Mouse (Mus musculus) kidney, adult 2 months (tissue): ENCODE data around the gene Arl15. TPM values are rescaled to one million over a fixed set of nuclear protein-coding genes. Genes with fewer than 3 reads are reported as not detected.

Source experiments
- DNase-seq: peaks from one replicate; pipeline ENCODE4 v3.0.0; 2021
- H3K27ac ChIP-seq: fragments of 200-500 bp; 2 replicates; pipeline ENCODE4 v1.5.1; 2012; ENCODE audit warnings: low read depth, low read length, control low read depth, inconsistent platforms; ENCODE audit not compliant: insufficient read depth
- H3K27me3 ChIP-seq: fragments of 200-500 bp; replicated peaks from 2 replicates; pipeline ENCODE4 v1.6.1; 2012; ENCODE audit warnings: mild to moderate bottlenecking, moderate library complexity, low read length, inconsistent platforms; ENCODE audit not compliant: control insufficient read depth, insufficient read depth
- H3K36me3 ChIP-seq: fragments of 200-500 bp; 2 replicates; pipeline ENCODE4 v1.6.1; 2012; ENCODE audit warnings: mild to moderate bottlenecking, moderate library complexity, low read length, inconsistent platforms; ENCODE audit not compliant: control insufficient read depth, insufficient read depth
- H3K4me1 ChIP-seq: fragments of 200-500 bp; 2 replicates; pipeline ENCODE4 v1.6.1; 2011; ENCODE audit warnings: low read length; ENCODE audit not compliant: control insufficient read depth, insufficient read depth
- H3K4me3 ChIP-seq: fragments of 200-500 bp; 2 replicates; pipeline ENCODE4 v1.5.1; 2011; ENCODE audit warnings: mild to moderate bottlenecking, low read depth, low read length, control low read depth; ENCODE audit not compliant: insufficient read depth
- CTCF ChIP-seq: fragments of 200-500 bp; conservative IDR thresholded peaks from 2 replicates; pipeline ENCODE4 v1.5.1; 2011; ENCODE audit warnings: low read depth, mild to moderate bottlenecking, control low read depth, low read length, moderate library complexity, mixed read lengths; ENCODE audit not compliant: insufficient read depth, insufficient read length
- POLR2A ChIP-seq: fragments of 200-500 bp; IDR thresholded peaks from one replicate; pipeline ENCODE4 v1.6.1; 2011; ENCODE audit warnings: low read depth, low read length, control low read depth
- WGBS: fragments of 180-500 bp; shearing (Covaris S2); methylation state at CpG from one replicate; pipeline ENCODE4 v1.1.7; 2018; 5-methylcytosine and 5-hydroxymethylcytosine counted together
- polyA plus RNA-seq: library from polyadenylated mRNA; depleted of rRNA; stranded (reverse); fragments of >200 nt; gene quantifications from 2 replicates; pipeline ENCODE4 v1.2.3, GENCODE M21; 2012

Gene Arl15
- polyA plus RNA-seq, 1 experiment: 9.4 TPM

DNA sequence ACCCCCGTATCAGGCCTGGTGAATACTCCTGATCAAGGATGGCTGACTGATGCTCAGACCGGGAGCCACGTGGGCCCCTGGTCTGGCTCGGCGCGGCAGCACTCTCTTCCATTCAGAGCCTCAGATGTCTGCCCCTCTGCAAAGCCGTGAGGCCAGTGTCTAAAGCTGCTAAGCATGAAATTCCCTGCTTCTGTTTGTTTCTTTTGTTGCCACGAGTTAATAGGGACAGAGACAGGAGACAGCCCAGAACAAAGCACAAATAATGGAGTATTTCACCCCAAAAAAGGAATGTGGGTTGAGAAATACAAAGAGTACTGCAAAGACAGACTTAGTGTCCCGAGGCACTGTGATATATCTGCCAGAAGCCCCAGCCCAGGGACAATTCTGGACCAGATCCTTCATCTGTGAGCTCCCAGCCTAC, 120.3 kb downstream of the Arl15 start:
- TF ChIP-seq POLR2A (no peak), CTCF (no peak)
- Histone ChIP-seq H3K27me3 (no peaks in the 10 kb centered on the region), H3K27ac (no peak overlapping the region), H3K4me3 (no peak overlapping the region), H3K4me1 (no peaks in the 10 kb centered on the region), H3K36me3 (no peaks in the 10 kb centered on the region)
- 73% methylated on average over 9 of the region's 9 CpGs for WGBS
- no peak for DNase-seq

DNA sequence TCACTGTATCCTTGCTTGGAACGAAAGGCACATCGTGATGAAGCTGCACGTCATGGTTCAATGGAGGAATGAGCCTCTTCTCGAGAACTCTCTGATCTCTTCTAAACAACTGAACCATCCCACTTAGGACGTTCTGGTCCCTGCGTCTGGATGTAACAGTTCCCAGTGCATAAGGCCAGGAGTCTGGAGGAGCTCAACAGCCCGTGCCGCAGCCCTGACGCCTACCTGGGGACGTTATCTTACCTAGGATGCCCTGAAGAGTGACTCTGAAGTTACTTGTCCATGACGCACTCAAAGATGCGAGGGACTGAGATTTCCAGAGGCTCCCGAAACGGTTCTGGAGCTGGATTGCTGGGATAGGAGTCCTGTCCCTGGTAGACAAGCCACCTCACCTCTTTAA, 121.4 kb downstream of the Arl15 start:
- H3K27me3 ChIP-seq: no peaks in the 10 kb centered on the region
- 62% methylated on average over 14 of the region's 14 CpGs for WGBS
- H3K27ac ChIP-seq: no peak overlapping the region
- TF ChIP-seq CTCF: no peak
- TF ChIP-seq POLR2A: no peak
- H3K36me3 ChIP-seq: no peaks in the 10 kb centered on the region
- no peak overlapping the region for H3K4me3 ChIP-seq
- no peaks in the 10 kb centered on the region for H3K4me1 ChIP-seq
- DNase-seq: no peak

DNA sequence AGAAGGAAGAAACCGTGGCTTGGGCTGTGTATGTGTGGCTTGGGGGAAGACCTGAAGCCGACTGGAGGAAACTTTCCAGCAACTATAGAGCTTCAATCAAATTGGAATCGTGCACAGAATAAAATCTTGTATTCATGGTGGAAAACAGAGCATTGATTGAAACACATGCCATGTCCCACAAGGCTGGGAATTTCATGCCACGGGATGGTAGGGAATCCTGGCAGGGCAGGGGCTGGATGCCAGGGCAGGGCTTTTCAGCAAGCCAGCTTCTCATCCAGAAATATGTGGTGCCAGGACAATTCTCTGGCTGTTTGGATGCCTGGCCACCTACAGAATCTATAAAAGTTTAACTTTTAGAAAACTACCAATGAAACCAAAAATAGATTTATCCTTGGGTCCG, 122.5 kb downstream of the Arl15 start:
- 91% methylated on average over 5 of the region's 5 CpGs for WGBS
- TF ChIP-seq POLR2A (no peak), CTCF (no peak)
- no peaks in the 10 kb centered on the region for H3K4me1 ChIP-seq

DNA sequence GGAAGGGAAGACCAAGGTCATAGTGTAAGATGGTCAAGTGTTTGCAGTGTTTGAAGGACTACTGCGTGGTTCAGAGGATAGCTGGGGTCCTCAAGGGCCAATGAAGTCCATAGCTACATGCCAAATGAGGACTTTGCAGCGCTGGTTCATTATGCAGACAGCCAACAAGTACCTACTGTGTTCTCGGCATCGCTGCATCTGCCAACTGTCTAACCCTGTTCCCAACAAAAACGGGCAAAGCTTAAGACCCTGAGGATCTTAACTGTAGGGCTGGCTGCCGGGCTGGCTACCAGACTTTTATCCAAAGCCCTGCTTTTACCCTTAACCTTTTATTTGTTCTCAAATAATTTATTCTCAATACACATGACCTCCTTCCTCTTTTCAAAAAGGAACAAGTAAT, 123.1 kb downstream of the Arl15 start:
- TF ChIP-seq CTCF: no peak
- no peak for TF ChIP-seq POLR2A
- no peaks in the 10 kb centered on the region for H3K36me3 ChIP-seq
- H3K27ac ChIP-seq: no peak overlapping the region
- H3K4me1 ChIP-seq: no peaks in the 10 kb centered on the region
- H3K4me3 ChIP-seq: no peak overlapping the region
- WGBS: 92% methylated on average over 6 of the region's 6 CpGs
- no peaks in the 10 kb centered on the region for H3K27me3 ChIP-seq
- DNase-seq: no peak

More for the DNA sequence above, 122.5 kb downstream of the Arl15 start:
- no peak overlapping the region for H3K4me3 ChIP-seq
- DNase-seq: no peak
- no peak overlapping the region for H3K27ac ChIP-seq
- H3K36me3 ChIP-seq: no peaks in the 10 kb centered on the region
- no peaks in the 10 kb centered on the region for H3K27me3 ChIP-seq

DNA sequence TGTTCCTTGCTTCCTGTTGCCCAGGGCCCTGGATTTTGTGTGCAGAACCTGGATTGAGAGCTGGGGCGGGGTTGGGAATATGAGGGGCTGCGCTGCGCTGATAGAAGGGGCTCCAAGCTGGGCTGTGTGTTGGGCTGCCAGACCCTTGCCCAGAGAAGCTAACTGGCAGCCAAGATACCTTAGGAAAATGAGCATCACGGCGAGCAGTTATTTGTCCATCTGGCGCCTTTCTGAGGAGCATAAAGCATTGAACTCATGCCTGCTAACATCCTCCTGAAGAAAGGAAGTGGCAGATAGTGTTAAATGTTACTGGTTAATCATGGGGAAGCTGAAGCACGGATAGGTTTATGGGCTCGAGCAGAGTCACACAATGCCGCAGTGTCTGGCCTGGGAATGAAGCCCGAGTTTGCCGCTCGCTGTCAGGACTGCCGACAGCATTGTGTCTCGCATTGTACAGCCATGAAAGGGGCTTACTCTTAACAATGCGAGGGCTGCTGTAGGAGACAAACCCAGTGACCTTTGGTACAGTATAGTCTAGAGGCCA, 123.6 kb downstream of the Arl15 start:
- no peaks in the 10 kb centered on the region for H3K4me1 ChIP-seq
- no peak overlapping the region for H3K4me3 ChIP-seq
- TF ChIP-seq CTCF: no peak
- TF ChIP-seq POLR2A: no peak
- no peak overlapping the region for H3K27ac ChIP-seq
- H3K36me3 ChIP-seq: no peaks in the 10 kb centered on the region
- DNase-seq: no peak
- H3K27me3 ChIP-seq: no peaks in the 10 kb centered on the region
- 78% methylated on average over 15 of the region's 15 CpGs for WGBS

DNA sequence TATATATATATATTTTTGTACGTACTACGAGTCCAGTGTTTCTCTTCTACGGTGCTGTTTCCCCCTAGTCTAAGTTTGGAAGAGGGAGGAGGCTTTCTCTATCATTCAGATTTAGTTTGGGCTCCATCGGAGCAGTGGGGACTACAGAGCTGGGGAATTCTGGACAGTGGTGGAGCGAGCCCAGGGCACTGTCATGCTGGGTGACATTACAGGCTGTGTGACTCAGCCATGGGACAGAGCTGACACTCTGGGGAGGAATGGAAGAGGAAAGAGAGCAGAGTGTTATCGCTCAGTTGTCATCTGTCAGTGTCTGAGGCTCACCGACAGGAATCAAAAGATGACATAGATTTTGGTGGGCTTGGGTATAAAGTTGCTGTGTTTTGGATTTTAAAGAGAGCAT, 124.4 kb downstream of the Arl15 start:
- H3K4me1 ChIP-seq: no peaks in the 10 kb centered on the region
- H3K4me3 ChIP-seq: no peak overlapping the region
- H3K36me3 ChIP-seq: no peaks in the 10 kb centered on the region
- TF ChIP-seq CTCF (no peak), POLR2A (no peak)
- DNase-seq: no peak
- H3K27me3 ChIP-seq: no peaks in the 10 kb centered on the region
- no peak overlapping the region for H3K27ac ChIP-seq
- 93% methylated on average over 7 of the region's 7 CpGs for WGBS

DNA sequence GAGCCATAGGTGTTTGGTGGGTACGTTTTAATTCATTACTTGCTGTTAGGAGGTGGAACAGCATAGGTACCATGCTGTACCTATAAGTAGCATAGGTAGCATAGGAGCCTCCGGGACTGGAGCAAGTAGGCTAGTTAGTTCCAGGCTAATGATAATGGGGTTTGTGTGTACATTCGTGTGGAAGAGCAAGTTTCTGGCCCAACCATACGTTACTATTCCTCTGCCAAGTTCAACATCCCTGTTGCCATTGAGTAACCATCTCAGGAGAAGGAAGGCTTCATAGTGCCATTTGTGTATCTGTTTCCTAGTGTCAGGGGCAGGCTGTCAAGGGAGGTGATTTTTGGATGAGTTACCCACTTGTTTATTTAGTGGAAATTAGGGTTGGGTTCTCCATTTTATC, 141.4 kb downstream of the Arl15 start:
- Histone ChIP-seq H3K4me3 (no peak overlapping the region), H3K27me3 (no peaks in the 10 kb centered on the region), H3K4me1 (no peaks in the 10 kb centered on the region), H3K27ac (no peak overlapping the region), H3K36me3 (no peaks in the 10 kb centered on the region; the same call in 1 of the 2 replicates)
- no peak for TF ChIP-seq POLR2A
- TF ChIP-seq CTCF: no peak
- DNase-seq: no peak
- WGBS: 80% methylated on average over 4 of the region's 4 CpGs
